Mouse (Mus musculus): ENCODE measurements around the gene Taar1. TPM values are rescaled to one million over a fixed set of nuclear protein-coding genes. Genes with fewer than 3 reads are reported as not detected.

Taar1 gene
- polyA plus RNA-seq (2012; ENCODE audit: low replicate concordance): not detected in 2 replicates

DNA sequence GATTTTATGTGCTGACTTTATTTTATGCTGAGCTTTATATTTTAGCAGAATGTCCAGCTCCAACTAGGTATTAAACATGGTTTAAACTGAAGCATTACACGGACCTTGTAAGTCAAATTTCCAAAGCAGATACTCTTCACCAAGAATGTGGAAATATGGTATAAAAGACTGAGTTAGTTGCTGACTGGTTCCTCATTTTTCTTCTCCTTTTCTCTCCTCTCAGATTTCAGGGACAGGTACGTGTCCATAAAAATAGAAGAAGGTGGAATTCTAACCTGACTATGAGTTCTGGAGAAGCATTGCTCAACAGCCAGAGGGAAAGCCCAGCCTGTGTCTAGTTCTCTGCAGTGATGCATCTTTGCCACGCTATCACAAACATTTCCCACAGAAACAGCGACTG is at the start of gene Taar1:
Gene Taar1, plus strand, starts transcription at position 301 of the 400 bp plus-strand sequence.

GRCm38 (mm10) chr10:23894601-23895349 is 25.4 kb upstream of the Taar1 start, which contains the start of gene Vnn1:
Gene Vnn1 (plus strand): TSS chr10:23894688.

DNA sequence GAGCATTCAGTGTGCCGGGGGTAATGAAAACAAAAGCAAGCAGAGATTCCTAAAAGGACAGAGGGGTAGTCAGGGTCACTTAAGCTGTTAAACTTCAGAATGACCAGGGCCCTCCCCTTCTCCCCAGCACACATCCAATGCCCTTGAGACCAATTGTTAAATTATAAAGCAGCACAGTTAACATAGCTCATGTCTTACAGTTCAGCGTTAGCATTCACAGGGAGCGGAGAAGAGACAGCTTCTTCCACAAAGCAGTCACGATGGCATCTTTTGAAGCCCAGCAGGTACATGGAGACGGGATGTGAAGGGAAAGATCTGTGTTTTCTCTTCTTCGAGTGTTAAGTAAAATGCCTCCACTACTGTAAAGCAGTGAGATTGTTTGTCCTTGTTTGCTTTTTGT is 18.2 kb downstream of the Taar1 start, which contains the start of gene Taar2:
Gene Taar2, plus strand, starts transcription at position 261 of the 400 bp plus-strand sequence.

GRCm38 (mm10) chr10:23949508-23950005 is 29.4 kb downstream of the Taar1 start, which contains the start of gene Taar3:
Gene Taar3 (plus strand): TSS chr10:23949558.

DNA sequence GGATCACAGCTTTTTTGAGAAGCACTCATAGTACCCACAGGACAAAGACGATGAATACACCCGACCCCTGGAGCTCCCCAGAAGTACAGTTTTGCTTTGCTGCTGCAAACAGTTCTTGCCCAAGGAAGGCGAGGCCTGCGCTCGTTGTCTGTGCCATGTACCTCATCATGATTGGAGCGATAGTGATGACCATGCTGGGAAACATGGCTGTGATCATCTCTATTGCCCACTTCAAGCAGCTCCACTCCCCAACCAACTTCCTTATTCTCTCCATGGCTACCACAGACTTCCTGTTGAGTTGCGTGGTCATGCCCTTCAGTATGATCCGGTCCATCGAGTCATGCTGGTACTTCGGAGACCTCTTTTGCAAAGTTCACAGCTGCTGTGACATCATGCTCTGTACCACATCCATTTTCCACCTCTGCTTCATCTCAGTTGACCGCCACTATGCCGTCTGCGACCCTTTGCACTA is 40.3 kb downstream of the Taar1 start, which contains the start of gene Taar4:
Gene Taar4, plus strand, starts transcription at position 51 of the 472 bp plus-strand sequence.

GRCm38 (mm10) chr10:23970656-23971165 is 50.6 kb downstream of the Taar1 start, which contains the start of gene Taar5:
Gene Taar5 (plus strand): TSS chr10:23970706.

Other genes with a start within 250 kb of the Taar1 start
- gene Rps12, start 133.1 kb upstream of the Taar1 start, polyA plus RNA-seq (2012; ENCODE audit: low replicate concordance): 112 and 1,195 TPM in 2 replicates
- 0.29 and 1.0 TPM in 2 replicates for gene Slc18b1, start 123.4 kb upstream of the Taar1 start, polyA plus RNA-seq (2012; ENCODE audit: low replicate concordance)
- 0.17 and 0.43 TPM in 2 replicates for gene Vnn3, start 68.9 kb upstream of the Taar1 start, polyA plus RNA-seq (2012; ENCODE audit: low replicate concordance)
- gene Vnn1, start 25.7 kb upstream of the Taar1 start, polyA plus RNA-seq (2012; ENCODE audit: low replicate concordance): not detected in 2 replicates
- not detected in 2 replicates for gene Taar2, start 18.2 kb downstream of the Taar1 start, polyA plus RNA-seq (2012; ENCODE audit: low replicate concordance)
- not detected in 2 replicates for gene Taar3, start 29.2 kb downstream of the Taar1 start, polyA plus RNA-seq (2012; ENCODE audit: low replicate concordance)
- gene Taar4, start 40.1 kb downstream of the Taar1 start, polyA plus RNA-seq (2012; ENCODE audit: low replicate concordance): not detected in 2 replicates
- not detected in 2 replicates for gene Taar5, start 50.4 kb downstream of the Taar1 start, polyA plus RNA-seq (2012; ENCODE audit: low replicate concordance)
- not detected in 2 replicates for gene Taar6, start 65.3 kb downstream of the Taar1 start, polyA plus RNA-seq (2012; ENCODE audit: low replicate concordance)
- gene Taar7a, start 73.1 kb downstream of the Taar1 start, polyA plus RNA-seq (2012; ENCODE audit: low replicate concordance): not detected in 2 replicates
- gene Taar7b, start 79.6 kb downstream of the Taar1 start, polyA plus RNA-seq (2012; ENCODE audit: low replicate concordance): not detected in 2 replicates
- not detected in 2 replicates for gene Taar7d, start 106.9 kb downstream of the Taar1 start, polyA plus RNA-seq (2012; ENCODE audit: low replicate concordance)
- gene Taar7e, start 117.3 kb downstream of the Taar1 start, polyA plus RNA-seq (2012; ENCODE audit: low replicate concordance): not detected in 2 replicates
- gene Taar7f, start 129.2 kb downstream of the Taar1 start, polyA plus RNA-seq (2012; ENCODE audit: low replicate concordance): not detected in 2 replicates
- not detected in 2 replicates for gene Taar8a, start 156.1 kb downstream of the Taar1 start, polyA plus RNA-seq (2012; ENCODE audit: low replicate concordance)
- gene Taar8b, start 171.9 kb downstream of the Taar1 start, polyA plus RNA-seq (2012; ENCODE audit: low replicate concordance): not detected in 2 replicates
- gene Taar8c, start 181.6 kb downstream of the Taar1 start, polyA plus RNA-seq (2012; ENCODE audit: low replicate concordance): not detected in 2 replicates
- not detected in 2 replicates for gene Taar9, start 189.2 kb downstream of the Taar1 start, polyA plus RNA-seq (2012; ENCODE audit: low replicate concordance)
- 149 and 409 TPM in 2 replicates for gene Stx7, start 228.9 kb downstream of the Taar1 start, polyA plus RNA-seq (2012; ENCODE audit: low replicate concordance)